Mouse (Mus musculus) embryonic facial prominence, embryonic 11.5 days (tissue): ENCODE data around the gene Gm14190. TPM values are rescaled to one million over a fixed set of nuclear protein-coding genes. Genes with fewer than 3 reads are reported as not detected.
"Not testable (repeated sequence)": the region's sequence is repeated elsewhere in the genome, so short reads cannot be mapped to it uniquely, and the experiment has no call there.

Experiments used
- ATAC-seq: fragments of 200-750 bp; cut with Nextera tagmentation; replicated peaks from 2 replicates; pipeline ENCODE4 v1.8.0; 2017; ENCODE audit warnings: low read depth; ENCODE audit not compliant: insufficient number of reproducible peaks, low FRiP score, low TSS enrichment
- DNase-seq: peaks from one replicate; pipeline ENCODE4 v3.0.0-alpha.2; 2015; ENCODE audit warnings: low spot score
- H3K27ac ChIP-seq: fragments of 300-500 bp; sonication (generic); replicated peaks from 2 replicates; pipeline ENCODE4 v1.5.1; 2014; ENCODE audit warnings: mild to moderate bottlenecking, low read depth, low read length, control low read depth
- H3K27me3 ChIP-seq: fragments of 300-500 bp; sonication (generic); 2 replicates; pipeline ENCODE4 v1.6.1; 2014; ENCODE audit warnings: mild to moderate bottlenecking, low read length, moderate library complexity, mixed read lengths; ENCODE audit not compliant: control insufficient read depth, insufficient read depth
- H3K36me3 ChIP-seq: fragments of 300-500 bp; sonication (generic); replicated peaks from 2 replicates; pipeline ENCODE4 v1.6.1; 2014; ENCODE audit warnings: low read depth, mild to moderate bottlenecking, low read length, moderate library complexity, mixed read lengths; ENCODE audit not compliant: control insufficient read depth, insufficient read depth
- H3K4me1 ChIP-seq: fragments of 300-500 bp; sonication (generic); 2 replicates; pipeline ENCODE4 v1.6.1; 2014; ENCODE audit warnings: low read length, mixed read lengths; ENCODE audit not compliant: control insufficient read depth, insufficient read depth
- H3K4me2 ChIP-seq: fragments of 300-500 bp; sonication (generic); 2 replicates; pipeline ENCODE4 v1.6.1; 2014; ENCODE audit warnings: low read depth, mild to moderate bottlenecking, control low read depth, low read length, moderate library complexity
- H3K4me3 ChIP-seq: fragments of 300-500 bp; sonication (generic); 2 replicates; pipeline ENCODE4 v1.5.1; 2014; ENCODE audit warnings: low read depth, low read length, control low read depth
- H3K9ac ChIP-seq: fragments of 300-500 bp; sonication (generic); replicated peaks from 2 replicates; pipeline ENCODE4 v1.6.1; 2014; ENCODE audit warnings: mild to moderate bottlenecking, control low read depth, low read length
- H3K9me3 ChIP-seq: fragments of 300-500 bp; sonication (generic); replicated peaks from 2 replicates; pipeline ENCODE4 v1.6.1; 2016; ENCODE audit warnings: mild to moderate bottlenecking, low read length, inconsistent platforms, mixed read lengths; ENCODE audit not compliant: control insufficient read depth
- WGBS: fragments of 180-500 bp; shearing (Covaris S2); extraction: QIAGEN DNeasy Blood & Tissue Kit; methylation state at CpG from one replicate; pipeline ENCODE4 v1.1.7; 2014; 5-methylcytosine and 5-hydroxymethylcytosine counted together
- polyA plus RNA-seq: library from polyadenylated mRNA; unstranded; fragments of >200 nt; fragmentation: Nextera tagmentation; extraction: Ambion mirVana; gene quantifications from 2 replicates; pipeline ENCODE4 v1.2.1, GENCODE M21; 2014

Gm14190 gene
- polyA plus RNA-seq, result not detected in 2 replicates

DNA sequence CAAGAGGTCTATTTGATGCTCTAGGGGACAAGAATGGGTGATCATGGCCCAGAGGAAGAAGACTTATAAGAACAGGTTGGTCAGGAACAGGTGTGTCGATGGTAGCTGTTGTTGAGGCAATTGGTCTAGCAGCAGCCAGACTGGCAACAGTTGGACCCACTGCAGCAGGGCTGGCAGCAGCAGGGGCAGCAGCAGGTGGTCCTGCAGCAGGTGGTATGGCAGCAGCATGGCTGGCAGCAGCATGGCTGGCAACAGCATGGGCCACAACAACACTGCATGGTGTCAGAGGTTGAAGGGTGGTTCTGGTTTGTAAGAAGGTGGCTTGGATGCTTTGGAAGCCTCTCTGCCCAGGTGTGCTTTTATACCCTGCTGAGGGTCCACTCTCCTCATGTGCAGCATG is at the start of gene Gm14190:
Gm14190 (minus strand) TSS at position 278 of the 400 bp plus-strand sequence.
- ATAC-seq (no peak), DNase-seq (no peak)
- 85% methylated on average over 1 of the region's 1 CpGs for WGBS
- Histone ChIP-seq H3K9me3 (no peaks in the 10 kb centered on the region), H3K4me2 (no peak within 1 kb of the TSS), H3K27me3 (no peaks in the 10 kb centered on the region), H3K27ac (no peak within 1 kb of the TSS), H3K36me3 (no peaks in the 10 kb centered on the region), H3K9ac (no peak within 1 kb of the TSS), H3K4me1 (no peaks in the 10 kb centered on the region), H3K4me3 (no peak within 1 kb of the TSS)

DNA sequence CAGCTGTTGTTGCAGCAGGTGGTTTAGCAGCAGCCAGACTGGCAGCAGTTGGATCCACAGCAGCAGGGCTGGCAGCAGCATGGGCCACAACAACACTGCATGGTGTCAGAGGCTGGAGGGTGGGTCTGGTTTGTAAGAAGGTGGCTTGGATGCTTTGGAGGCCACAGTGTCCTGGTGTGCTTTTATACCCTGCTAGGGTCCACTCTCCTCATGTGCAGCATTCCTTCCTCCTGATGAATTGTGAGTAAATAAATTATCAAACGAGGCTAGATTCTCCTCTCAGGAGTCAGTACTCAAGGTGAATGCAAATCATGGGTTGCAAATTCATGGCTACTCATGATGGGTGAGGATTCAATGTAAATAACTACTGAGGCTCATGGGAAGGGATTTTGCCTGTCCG is 43.6 kb upstream of the Gm14190 start, which contains the start of gene Gm14180:
Gm14180 (minus strand) TSS at position 101 of the 400 bp plus-strand sequence.
- H3K27ac ChIP-seq, result no peak within 1 kb of the TSS
- H3K27me3 ChIP-seq, result no peaks in the 10 kb centered on the region
- no peaks in the 10 kb centered on the region for H3K36me3 ChIP-seq
- ATAC-seq (no peak), DNase-seq (no peak)
- H3K4me1 ChIP-seq, result no peaks in the 10 kb centered on the region
- H3K9me3 ChIP-seq, result no peaks in the 10 kb centered on the region
- no peak within 1 kb of the TSS for H3K4me2 ChIP-seq
- WGBS, result 74% methylated on average over 2 of the region's 2 CpGs
- no peak within 1 kb of the TSS for H3K4me3 ChIP-seq
- H3K9ac ChIP-seq, result no peak within 1 kb of the TSS

GRCm38 (mm10) chr11:99724061-99724460 is 33.5 kb upstream of the Gm14190 start:
- ATAC-seq (no peak), DNase-seq (no peak)
- no peak overlapping the region for H3K4me2 ChIP-seq
- H3K9ac ChIP-seq, result no peak overlapping the region
- no peaks in the 10 kb centered on the region for H3K4me1 ChIP-seq
- no peak overlapping the region for H3K27ac ChIP-seq
- WGBS, result 93% methylated on average over 2 of the region's 2 CpGs
- H3K36me3 ChIP-seq, result no peaks in the 10 kb centered on the region
- no peaks in the 10 kb centered on the region for H3K9me3 ChIP-seq
- no peaks in the 10 kb centered on the region for H3K27me3 ChIP-seq
- H3K4me3 ChIP-seq, result no peak overlapping the region

DNA sequence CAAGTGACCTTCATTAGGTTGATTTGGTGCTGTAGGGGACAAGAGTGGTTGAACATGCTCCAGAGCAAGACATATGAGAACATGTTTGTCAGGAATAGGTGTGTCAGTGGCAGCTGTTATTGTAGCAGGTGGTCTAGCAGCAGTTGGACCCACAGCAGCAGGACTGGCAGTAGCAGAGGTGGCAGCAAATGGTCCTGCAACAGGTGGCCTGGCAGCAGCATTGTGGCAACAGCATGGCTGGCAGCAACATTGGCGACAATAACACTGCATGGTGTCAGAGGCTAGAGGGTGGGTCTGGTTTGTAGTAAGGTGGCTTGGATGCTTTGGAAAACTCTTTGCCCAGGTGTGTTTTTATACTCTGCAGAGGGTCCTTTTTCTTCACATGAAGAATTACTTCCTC is 28.2 kb upstream of the Gm14190 start:
- H3K27me3 ChIP-seq, result no peaks in the 10 kb centered on the region
- H3K4me1 ChIP-seq, result no peaks in the 10 kb centered on the region
- ATAC-seq (no peak), DNase-seq (no peak)
- H3K9me3 ChIP-seq, result no peaks in the 10 kb centered on the region
- 90% methylated on average over 1 of the region's 1 CpGs for WGBS
- H3K4me3 ChIP-seq, result no peak overlapping the region
- no peak overlapping the region for H3K9ac ChIP-seq
- H3K4me2 ChIP-seq, result no peak overlapping the region
- H3K36me3 ChIP-seq, result no peaks in the 10 kb centered on the region
- H3K27ac ChIP-seq, result no peak overlapping the region

DNA sequence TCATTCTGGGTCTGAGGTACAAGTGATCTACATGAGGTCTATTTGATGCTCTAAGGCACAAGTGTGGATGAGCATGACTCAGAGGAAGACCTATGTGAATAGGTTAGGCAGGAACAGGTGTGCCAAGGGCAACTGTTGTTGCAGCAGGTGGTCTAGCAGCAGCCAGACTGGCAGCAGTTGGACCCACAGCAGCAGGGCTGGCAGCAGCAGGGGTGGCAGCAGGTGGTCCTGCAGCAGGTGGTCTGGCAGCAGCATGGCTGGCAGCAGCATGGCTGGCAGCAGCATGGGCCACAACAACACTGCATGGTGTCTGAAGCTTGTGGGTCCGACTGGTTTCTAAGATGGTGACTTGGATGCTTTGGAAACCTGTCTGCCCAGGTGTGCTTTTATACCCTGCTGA is 5.3 kb downstream of the Gm14190 start:
- H3K27me3 ChIP-seq, H3K4me3 ChIP-seq, H3K4me1 ChIP-seq, H3K4me2 ChIP-seq, H3K36me3 ChIP-seq, H3K9me3 ChIP-seq, H3K27ac ChIP-seq, ATAC-seq, H3K9ac ChIP-seq, DNase-seq: not testable (repeated sequence)
- 70% methylated on average over 1 of the region's 1 CpGs for WGBS

GRCm38 (mm10) chr11:99683481-99683880 is 7.1 kb downstream of the Gm14190 start:
- H3K27me3 ChIP-seq, result no peaks in the 10 kb centered on the region
- no peaks in the 10 kb centered on the region for H3K9me3 ChIP-seq
- no peaks in the 10 kb centered on the region for H3K4me1 ChIP-seq
- no peak for DNase-seq
- H3K27ac ChIP-seq, result no peak overlapping the region
- H3K36me3 ChIP-seq, result no peaks in the 10 kb centered on the region
- no peak for ATAC-seq
- no peak overlapping the region for H3K4me3 ChIP-seq
- 86% methylated on average over 2 of the region's 2 CpGs for WGBS
- no peak overlapping the region for H3K9ac ChIP-seq
- no peak overlapping the region for H3K4me2 ChIP-seq

DNA sequence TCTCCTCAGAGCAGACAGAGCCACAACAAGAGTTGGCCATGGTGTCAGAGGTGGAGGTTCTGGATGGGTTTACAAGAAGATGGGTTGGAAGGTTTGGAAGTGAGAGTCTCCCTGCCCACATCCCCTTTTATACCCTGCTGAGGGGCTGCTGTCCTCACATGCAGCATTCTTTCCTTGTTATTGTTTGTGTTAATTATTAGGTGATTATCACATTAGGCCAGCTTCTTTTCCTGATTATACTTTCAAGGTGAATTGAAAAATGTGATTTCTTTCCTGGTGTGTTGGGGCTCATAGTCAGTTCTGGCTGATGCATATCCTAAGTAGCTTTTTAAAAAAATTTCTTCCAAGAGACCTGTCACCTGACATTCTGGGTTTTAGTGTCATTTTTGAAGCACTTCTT is 24.7 kb downstream of the Gm14190 start, which contains the start of gene Krtap4-6:
Krtap4-6 (minus strand) TSS at position 101 of the 400 bp plus-strand sequence.
- Histone ChIP-seq H3K4me2 (no peak within 1 kb of the TSS), H3K4me1 (no peaks in the 10 kb centered on the region), H3K9ac (no peak within 1 kb of the TSS), H3K4me3 (no peak within 1 kb of the TSS), H3K27ac (no peak within 1 kb of the TSS), H3K9me3 (no peaks in the 10 kb centered on the region), H3K27me3 (no peaks in the 10 kb centered on the region), H3K36me3 (no peaks in the 10 kb centered on the region)
- ATAC-seq, result no peak
- DNase-seq, result no peak

DNA sequence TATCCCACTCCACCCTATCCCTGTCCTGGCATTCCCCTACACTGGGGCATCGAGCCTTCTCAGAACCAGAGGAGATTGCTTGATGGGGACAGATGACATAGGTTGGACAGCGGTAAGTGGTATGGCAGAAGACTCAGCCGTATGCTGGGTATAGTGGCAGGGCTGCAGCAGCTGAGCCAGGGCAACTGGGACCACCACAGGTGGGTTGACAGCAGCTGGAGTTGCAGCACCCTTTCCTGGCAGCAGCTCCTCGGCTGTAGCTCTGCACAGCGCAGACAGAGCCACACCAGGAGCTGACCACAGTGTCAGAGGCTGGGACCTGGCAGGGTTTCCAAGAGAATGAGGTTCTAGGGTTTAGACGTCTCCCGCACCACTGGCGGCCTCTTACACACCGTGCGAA is 27.7 kb downstream of the Gm14190 start:
- Histone ChIP-seq H3K9me3 (no peaks in the 10 kb centered on the region), H3K4me3 (no peak overlapping the region), H3K9ac (no peak overlapping the region), H3K36me3 (no peaks in the 10 kb centered on the region), H3K27me3 (no peaks in the 10 kb centered on the region), H3K4me1 (no peaks in the 10 kb centered on the region), H3K27ac (no peak overlapping the region), H3K4me2 (no peak overlapping the region)
- DNase-seq (no peak), ATAC-seq (no peak)
- WGBS, result 91% methylated on average over 10 of the region's 10 CpGs
